Mouse (Mus musculus): ENCODE results near the gene Dll3.
"Not testable (repeated sequence)": the region's sequence is repeated elsewhere in the genome, so short reads cannot be mapped to it uniquely, and the experiment has no call there.

Dll3 gene

DNA sequence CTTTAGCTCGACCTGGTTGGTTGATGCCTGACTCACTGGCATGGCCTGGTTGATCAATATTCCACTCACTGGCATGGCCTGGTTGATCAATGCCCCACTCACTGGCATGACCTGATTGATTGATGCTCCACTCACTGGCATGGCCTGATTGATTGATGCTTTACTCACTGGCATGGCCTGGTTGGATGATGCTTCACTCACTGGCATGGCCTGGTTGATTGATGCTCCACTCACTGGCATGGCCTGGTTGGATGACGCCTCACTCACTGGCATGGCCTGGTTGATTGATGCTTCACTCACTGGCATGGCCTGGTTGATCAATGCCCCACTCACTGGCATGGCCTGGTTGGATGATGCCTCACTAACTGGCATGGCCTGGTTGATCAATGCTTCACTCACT lies 58.1 kb downstream of the Dll3 start:
- DNase-seq, result not testable (repeated sequence)

All from cerebellum, adult 8-10 months (tissue).